Mouse (Mus musculus) monocyte, adult 2 months (primary cell): ENCODE data around the gene Olfr1475.
"Not testable (repeated sequence)": the region's sequence is repeated elsewhere in the genome, so short reads cannot be mapped to it uniquely, and the experiment has no call there.

Experiments used
- DNase-seq, 2 experiments: peaks; one replicate each; pipeline ENCODE4 v3.0.0; 2022; ENCODE audit warnings: low spot score in 2 of 2, low read depth in 1 of 2

Gene Olfr1475

DNA sequence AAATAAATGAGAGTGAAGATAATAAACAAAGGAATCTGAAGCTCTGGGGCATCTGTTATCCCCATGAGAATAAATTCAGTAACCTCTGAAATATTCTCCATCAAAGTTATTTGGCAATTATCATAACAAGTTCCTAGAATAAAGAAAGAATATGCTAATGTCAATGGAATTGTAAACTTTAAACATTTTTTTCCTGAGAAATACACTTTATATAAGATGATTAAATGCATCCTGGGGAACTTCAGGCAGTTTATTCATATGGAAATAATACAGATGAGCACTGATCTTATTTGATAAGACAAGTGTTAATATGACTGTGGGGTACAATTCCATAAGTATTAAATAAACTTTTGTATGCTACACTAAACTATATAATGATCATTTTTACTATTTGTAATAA lies at the start of gene Olfr1475:
Gene Olfr1475, minus strand, starts transcription at position 101 of the 400 bp plus-strand sequence.
- DNase-seq = no peak

DNA sequence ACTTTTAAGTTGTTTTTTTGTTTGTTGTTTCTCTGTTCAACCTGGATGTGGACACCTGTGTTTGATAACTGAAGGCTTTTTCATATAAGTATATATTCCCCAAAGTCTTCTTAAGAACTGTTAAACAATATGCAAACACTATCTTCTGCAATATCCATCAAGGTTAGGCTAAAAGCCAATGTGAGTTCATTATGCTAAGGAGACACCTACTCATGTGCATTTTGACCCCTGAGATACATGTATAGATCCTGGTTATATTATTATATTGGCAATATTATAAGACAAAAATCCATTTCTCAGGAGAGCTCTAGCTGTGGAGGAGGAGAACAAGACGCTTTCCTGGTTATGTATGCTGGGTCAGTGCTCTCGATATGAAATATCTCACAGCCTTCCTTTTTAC lies 47.6 kb upstream of the Olfr1475 start, which contains the start of gene Olfr1480:
Gene Olfr1480, plus strand, starts transcription at position 301 of the 400 bp plus-strand sequence.
- no peak for DNase-seq

DNA sequence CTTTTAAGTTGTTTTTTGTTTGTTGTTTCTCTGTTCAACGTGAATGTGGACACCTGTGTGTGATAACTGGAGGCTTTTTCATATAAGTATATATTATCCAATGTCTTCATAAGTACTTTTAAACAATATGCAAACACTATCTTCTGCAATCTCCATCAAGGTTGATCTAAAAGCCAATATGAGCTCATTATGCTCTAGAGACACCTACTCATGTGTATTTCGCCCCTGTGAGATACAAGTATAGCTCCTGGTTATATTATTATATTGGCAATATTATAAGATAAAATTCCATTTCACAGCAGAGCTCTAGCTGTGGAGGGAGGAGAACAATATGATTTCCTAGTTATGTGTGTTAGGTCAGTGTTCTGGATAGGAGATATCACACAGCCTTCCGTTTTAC lies 20.2 kb upstream of the Olfr1475 start, which contains the start of gene Olfr1477:
Gene Olfr1477, plus strand, starts transcription at position 301 of the 400 bp plus-strand sequence.
- DNase-seq = no peak

DNA sequence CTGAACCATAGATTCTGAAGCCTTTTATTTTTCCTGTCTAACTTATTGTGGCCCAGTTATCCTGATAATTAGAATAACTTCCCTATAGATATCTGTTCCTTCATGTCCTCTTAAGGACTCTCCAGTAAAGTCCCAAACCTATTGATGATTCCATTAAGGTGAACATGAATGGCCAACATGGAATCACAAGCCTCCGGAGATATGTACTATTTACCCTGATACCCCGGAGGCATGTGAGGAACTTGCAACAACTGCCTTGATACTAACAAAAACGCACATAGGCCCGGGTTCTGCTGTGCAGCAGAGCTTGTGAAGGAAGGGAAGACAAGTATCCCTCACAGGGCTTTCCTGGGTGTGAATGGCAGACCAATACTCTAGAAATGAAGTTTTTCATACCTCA lies 10.7 kb downstream of the Olfr1475 start, which contains the start of gene Olfr1474:
Gene Olfr1474, plus strand, starts transcription at position 301 of the 400 bp plus-strand sequence.
- DNase-seq = not testable (repeated sequence)

DNA sequence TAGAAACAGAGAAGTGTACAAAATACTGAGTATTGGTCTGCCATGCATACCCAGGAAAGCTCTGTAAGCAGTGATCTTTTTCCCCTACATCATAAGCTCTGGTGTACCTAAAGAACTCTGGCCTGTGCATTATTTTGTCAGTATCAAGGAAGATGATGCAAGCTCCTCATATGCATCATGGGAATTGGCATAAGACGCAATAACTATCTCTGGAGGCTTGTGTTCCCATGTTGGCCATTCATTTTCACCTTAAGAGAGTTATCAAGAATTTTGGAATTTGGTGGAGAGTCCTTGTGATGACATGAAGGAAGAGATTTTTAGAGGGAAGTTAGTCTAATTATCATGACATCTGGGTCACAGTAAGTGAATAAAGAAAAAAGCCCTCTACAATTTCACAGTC lies 24.0 kb downstream of the Olfr1475 start, which contains the start of gene Olfr1472:
Gene Olfr1472, minus strand, starts transcription at position 101 of the 400 bp plus-strand sequence.
- DNase-seq = no peak

DNA sequence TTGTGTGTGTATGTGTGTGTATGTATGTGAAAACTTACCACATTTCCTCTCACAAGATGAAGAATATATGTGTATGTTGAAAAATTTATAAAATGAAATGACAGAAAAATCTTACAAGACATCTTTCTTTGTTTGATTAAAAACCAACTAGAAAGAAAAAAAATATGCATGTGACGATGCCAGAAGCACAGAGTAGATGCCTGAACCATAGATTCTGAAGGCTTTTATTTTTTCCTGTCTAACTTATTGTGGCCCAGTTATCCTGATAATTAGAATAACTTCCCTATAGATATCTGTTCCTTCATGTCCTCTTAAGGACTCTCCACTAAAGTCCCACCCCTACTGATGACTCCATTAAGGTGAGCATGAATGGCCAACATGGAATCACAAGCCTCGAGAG lies 36.9 kb downstream of the Olfr1475 start, which contains the start of gene Olfr1471:
Gene Olfr1471, plus strand, starts transcription at position 301 of the 400 bp plus-strand sequence.
- DNase-seq = not testable (repeated sequence)
